Mouse (Mus musculus) bone marrow macrophage, adult 2 months (primary cell): Measurements from ENCODE around the gene Tpm4.

Source experiments
- CTCF ChIP-seq: IDR thresholded peaks from 2 replicates; pipeline ENCODE4 v1.5.1; 2012; ENCODE audit warnings: low read depth, mild to moderate bottlenecking, low read length, moderate library complexity
- POLR2A ChIP-seq: IDR thresholded peaks from 2 replicates; pipeline ENCODE4 v1.6.1; 2012; ENCODE audit warnings: mild to moderate bottlenecking, low read depth, low read length, borderline replicate concordance

GRCm38 (mm10) chr8:72138456-72138855, 3.7 kb downstream of the Tpm4 start:
- TF ChIP-seq CTCF (no peak), POLR2A (no peak)
